Mouse (Mus musculus) heart, adult 2 months (tissue): ENCODE data around the gene Pip5k1c. TPM values are rescaled to one million over a fixed set of nuclear protein-coding genes. Genes with fewer than 3 reads are reported as not detected.
A peak's percentile ranks its signal among the peaks of the same experiment; 100 is the strongest.

ENCODE experiments used
- DNase-seq, 2 experiments: peaks; one replicate each; pipeline ENCODE4 v3.0.0; 2021
- H3K27ac ChIP-seq: fragments of 200-600 bp; 2 replicates; pipeline ENCODE4 v1.8.1; 2022
- H3K27me3 ChIP-seq: fragments of 200-500 bp; 2 replicates; pipeline ENCODE4 v1.6.1; 2012; ENCODE audit warnings: mild to moderate bottlenecking, low read length, inconsistent platforms, mixed read lengths; ENCODE audit not compliant: control insufficient read depth, insufficient read depth
- H3K36me3 ChIP-seq: fragments of 200-500 bp; 2 replicates; pipeline ENCODE4 v1.6.1; 2012; ENCODE audit warnings: low read length, inconsistent platforms; ENCODE audit not compliant: control insufficient read depth, insufficient read depth
- H3K4me1 ChIP-seq: fragments of 200-500 bp; 2 replicates; pipeline ENCODE4 v1.6.1; 2011; ENCODE audit warnings: low read length; ENCODE audit not compliant: control insufficient read depth, insufficient read depth
- H3K4me3 ChIP-seq: fragments of 200-600 bp; 2 replicates; pipeline ENCODE4 v1.8.1; 2022
- H3K79me2 ChIP-seq: fragments of 200-500 bp; replicated peaks from 2 replicates; pipeline ENCODE4 v1.6.1; 2012; ENCODE audit warnings: mild to moderate bottlenecking, inconsistent platforms, low read length, moderate library complexity, mixed read lengths; ENCODE audit not compliant: control insufficient read depth, insufficient read depth
- H3K9ac ChIP-seq: fragments of 200-500 bp; 2 replicates; pipeline ENCODE4 v1.6.1; 2012; ENCODE audit warnings: low read depth, mild to moderate bottlenecking, control low read depth, inconsistent platforms, low read length, mixed read lengths
- CTCF ChIP-seq: fragments of 200-600 bp; IDR thresholded peaks from 2 replicates; pipeline ENCODE4 v1.8.1; 2022; ENCODE audit warnings: antibody characterized with exemption, mild to moderate bottlenecking, moderate library complexity
- EP300 ChIP-seq: fragments of 200-500 bp; IDR thresholded peaks from 2 replicates; pipeline ENCODE4 v1.6.1; 2011; ENCODE audit warnings: low read depth, low read length, control low read depth; ENCODE audit not compliant: insufficient read depth
- POLR2A ChIP-seq: fragments of 200-500 bp; IDR thresholded peaks from 2 replicates; pipeline ENCODE4 v1.6.1; 2011; ENCODE audit warnings: mild to moderate bottlenecking, low read depth, low read length, control low read depth; ENCODE audit not compliant: insufficient read depth
- WGBS: fragments of 180-500 bp; shearing (Covaris S2); methylation state at CpG from one replicate; pipeline ENCODE4 v1.1.7; 2018; 5-methylcytosine and 5-hydroxymethylcytosine counted together
- intact Hi-C: fragments of 180-260 bp; cut with DNase I; formaldehyde crosslinking; loops from one replicate; pipeline ENCODE4 v1.15.1; 2025
- polyA plus RNA-seq: library from polyadenylated mRNA; depleted of rRNA; stranded (reverse); fragments of >200 nt; gene quantifications from 2 replicates; pipeline ENCODE4 v1.2.3, GENCODE M21; 2012
- total RNA-seq, 2 experiments: library from RNA; stranded (reverse); gene quantifications; 2 replicates each; pipeline ENCODE4 v1.2.3; 2021

Pip5k1c gene
- total and polyA plus RNA-seq, 3 experiments, result 27.0 to 37.5 (median 28.0) TPM

GRCm38 (mm10) chr10:81265540-81265939 lies 27.2 kb upstream of the Pip5k1c start:
- Histone ChIP-seq H3K9ac (no peak overlapping the region), H3K27ac (no peak overlapping the region), H3K36me3 (no peaks in the 10 kb centered on the region), H3K4me1 (peaks cover 2% of the 10 kb centered on the region; the same call in 1 of the 2 replicates), H3K27me3 (no peaks in the 10 kb centered on the region), H3K4me3 (no peak overlapping the region), H3K79me2 (no peaks in the 10 kb centered on the region)
- no peak for DNase-seq
- intact Hi-C loops, result no loop called here
- no peak for TF ChIP-seq POLR2A
- TF ChIP-seq EP300, result no peak
- no peak for TF ChIP-seq CTCF
- 95% methylated on average over 8 of the region's 8 CpGs for whole genome bisulfite sequencing

GRCm38 (mm10) chr10:81266211-81267105 lies 26.3 kb upstream of the Pip5k1c start, which contains the start of the genes Mrpl54 and Apba3:
Gene Mrpl54 (minus strand): TSS chr10:81266934.
Gene Apba3 (plus strand): TSS chr10:81266960.
- H3K79me2 ChIP-seq, result no peaks in the 10 kb centered on the region
- no peaks in the 10 kb centered on the region for H3K27me3 ChIP-seq
- peak within 1 kb of the TSS; percentile 91 for H3K4me3 ChIP-seq
- under 1% methylated on average over 48 of the region's 48 CpGs for WGBS
- peak; percentile 96 to 99 for DNase-seq
- peaks cover 2% of the 10 kb centered on the region; the same call in 1 of the 2 replicates for H3K4me1 ChIP-seq
- peak within 1 kb of the TSS; percentile 98 for H3K27ac ChIP-seq
- H3K36me3 ChIP-seq, result no peaks in the 10 kb centered on the region
- peak; percentile 78 for TF ChIP-seq POLR2A
- TF ChIP-seq CTCF, result no peak
- TF ChIP-seq EP300, result peak; percentile 39; the same call in 1 of the 2 replicates
- peak within 1 kb of the TSS; percentile 91 for H3K9ac ChIP-seq
- intact Hi-C loops, result no loop called here

- under 1% methylated on average over 23 of the region's 23 CpGs for WGBS
Measured at GRCm38 (mm10) chr10:81268056-81268455, 24.7 kb upstream of the Pip5k1c start.

GRCm38 (mm10) chr10:81268643-81269412 lies 23.9 kb upstream of the Pip5k1c start:
- 74% methylated on average over 16 of the region's 16 CpGs for WGBS
- Histone ChIP-seq H3K4me3 (peak overlapping the region; percentile 80), H3K27me3 (no peaks in the 10 kb centered on the region), H3K9ac (peak overlapping the region; percentile 86), H3K27ac (peak overlapping the region; percentile 95), H3K4me1 (peaks cover 2% of the 10 kb centered on the region; the same call in 1 of the 2 replicates), H3K79me2 (no peaks in the 10 kb centered on the region), H3K36me3 (no peaks in the 10 kb centered on the region)
- no peak for TF ChIP-seq CTCF
- no peak for TF ChIP-seq EP300
- no peak for TF ChIP-seq POLR2A
- DNase-seq, result no peak
- intact Hi-C loops, result loop anchor here (1.0 kb wide), 1 partner anchor 18 kb away; no protein-coding TSS in a partner anchor

More at GRCm38 (mm10) chr10:81268056-81268455, 24.7 kb upstream of the Pip5k1c start:
- Histone ChIP-seq H3K27ac (peak overlapping the region; percentile 95), H3K27me3 (no peaks in the 10 kb centered on the region), H3K4me1 (peaks cover 2% of the 10 kb centered on the region; the same call in 1 of the 2 replicates), H3K4me3 (peak overlapping the region; percentile 80), H3K79me2 (no peaks in the 10 kb centered on the region), H3K9ac (peak overlapping the region; percentile 86), H3K36me3 (no peaks in the 10 kb centered on the region)
- DNase-seq, result peak; percentile 85 to 90
- intact Hi-C loops, result loop anchor here (1.0 kb wide), 1 partner anchor 19 kb away; no protein-coding TSS in a partner anchor
- 0 out of 2 replicates have a peak, but pooled peaks have one; percentile 65 for TF ChIP-seq EP300
- 0 out of 2 replicates have a peak, but pooled peaks have one; percentile 4 for TF ChIP-seq CTCF
- TF ChIP-seq POLR2A, result peak; percentile 97

- TF ChIP-seq POLR2A, result no peak
- TF ChIP-seq EP300, result no peak
- TF ChIP-seq CTCF, result no peak
- H3K27me3 ChIP-seq, result no peaks in the 10 kb centered on the region
- H3K4me1 ChIP-seq, result no peaks in the 10 kb centered on the region
- H3K79me2 ChIP-seq, result no peaks in the 10 kb centered on the region
- H3K4me3 ChIP-seq, result no peak overlapping the region
- no peak overlapping the region for H3K9ac ChIP-seq
- intact Hi-C loops, result no loop called here
- no peak overlapping the region for H3K27ac ChIP-seq
- no peak for DNase-seq
- H3K36me3 ChIP-seq, result no peaks in the 10 kb centered on the region
- WGBS, result 91% methylated on average over 21 of the region's 21 CpGs
Measured at GRCm38 (mm10) chr10:81272356-81272755, 20.4 kb upstream of the Pip5k1c start.
